Mouse (Mus musculus): ENCODE measurements around the gene Tmem205.

DNA sequence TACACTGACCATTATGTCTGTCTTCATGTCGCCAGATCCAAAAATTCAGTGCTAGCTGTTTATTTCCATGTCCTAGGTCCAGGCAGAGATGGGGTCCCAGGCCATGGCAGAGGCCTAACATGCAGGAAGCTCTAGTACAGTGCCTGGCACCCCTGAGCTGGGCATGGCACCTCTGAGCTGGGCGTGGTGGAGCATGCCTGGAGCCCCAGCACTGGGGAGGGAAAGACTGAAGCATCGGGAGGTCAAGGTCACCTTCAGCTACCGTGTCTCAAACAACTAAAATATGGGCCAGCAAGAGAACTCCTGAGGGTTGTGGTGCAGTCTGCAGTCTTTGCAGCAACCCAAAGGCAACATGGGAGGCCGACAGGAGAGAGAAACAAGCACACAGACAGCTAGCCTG, 31.0 kb upstream of the Tmem205 start:
- TF ChIP-seq CTCF (IDR thresholded peaks at IDR 0.05; ENCODE audit: low read depth, low read length) (no peak), POLR2A (IDR thresholded peaks at IDR 0.05; ENCODE audit: insufficient read depth, low read length) (no peak)
